Comparison of ENCODE assay signal across 8 mouse cellular contexts in the genomic region with DNA sequence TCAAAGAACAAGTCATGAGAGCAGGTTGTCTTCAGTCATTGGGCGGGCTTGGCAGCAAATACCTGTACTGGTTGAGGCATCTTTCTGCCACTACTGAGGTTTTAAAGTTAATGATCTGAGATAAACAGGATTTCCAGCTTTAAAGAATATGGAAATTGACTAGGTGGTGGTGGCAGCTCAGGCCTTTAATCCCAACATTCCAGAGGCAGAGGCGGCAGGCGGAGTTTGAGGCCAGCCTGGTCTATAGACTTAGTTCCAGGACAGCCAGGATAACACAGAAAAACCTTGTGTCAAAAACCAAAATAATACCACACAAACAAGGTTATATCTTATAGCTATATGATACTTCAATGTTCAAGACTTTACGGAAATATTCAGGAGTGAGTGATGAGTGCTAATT. TPM values are rescaled to one million over a fixed set of nuclear protein-coding genes. Genes with fewer than 3 reads are reported as not detected.
DNase-seq lines count a peak whose midpoint lies in the region; ATAC-seq and TF ChIP-seq lines count a peak whose summit lies in the region.

No protein-coding gene starts in this region.

- peak overlapping the region; percentile 100 for H3K4me3 ChIP-seq in kidney, postnatal 0 days (replicated peaks; ENCODE audit: low read depth, low read length)
- peak overlapping the region; percentile 97 for H3K4me3 ChIP-seq in embryonic facial prominence, embryonic 11.5 days (ENCODE audit: low read depth, low read length)
- H3K4me3 ChIP-seq in hindbrain, postnatal 0 days (ENCODE audit: low read length), result peak overlapping the region; percentile 98
- peak overlapping the region; percentile 98 for H3K4me3 ChIP-seq in midbrain, postnatal 0 days (ENCODE audit: low read depth, low read length)

- DNase-seq in kidney, postnatal 0 days (ENCODE audit: low spot score), result peak; percentile 14
- DNase-seq in kidney, postnatal 25 days, result no peak
- DNase-seq in embryonic facial prominence, embryonic 11.5 days (ENCODE audit: low spot score), result no peak
- no peak for DNase-seq in hindbrain, postnatal 0 days (ENCODE audit: low spot score)
- DNase-seq in midbrain, postnatal 0 days (ENCODE audit: low spot score), result no peak
- DNase-seq in left cerebral cortex, adult 18-20 months (ENCODE audit: low spot score in 2 of 2), result no peak
- no peak for DNase-seq in right cerebral cortex, postnatal 4 days
- DNase-seq in layer of hippocampus, adult 11-12 months (ENCODE audit: low spot score), result no peak

- peaks cover 11% of the 10 kb centered on the region; the same call in 1 of the 2 replicates for H3K4me1 ChIP-seq in kidney, postnatal 0 days (replicated peaks; ENCODE audit: insufficient read depth, low read length)
- no peaks in the 10 kb centered on the region for H3K4me1 ChIP-seq in embryonic facial prominence, embryonic 11.5 days (ENCODE audit: control insufficient read depth, insufficient read depth, low read length)
- no peaks in the 10 kb centered on the region for H3K4me1 ChIP-seq in hindbrain, postnatal 0 days (ENCODE audit: insufficient read depth, low read length)
- peaks cover 7% of the 10 kb centered on the region; the same call in 1 of the 2 replicates for H3K4me1 ChIP-seq in midbrain, postnatal 0 days (ENCODE audit: insufficient read depth, low read length)

- 0 out of 2 replicates have a peak, but pooled peaks cover 4% of the 10 kb centered on the region for H3K36me3 ChIP-seq in kidney, postnatal 0 days (ENCODE audit: insufficient read depth, low read length)
- H3K36me3 ChIP-seq in embryonic facial prominence, embryonic 11.5 days (replicated peaks; ENCODE audit: control insufficient read depth, insufficient read depth, low read depth, low read length), result no peaks in the 10 kb centered on the region
- no peaks in the 10 kb centered on the region for H3K36me3 ChIP-seq in hindbrain, postnatal 0 days (ENCODE audit: insufficient read depth, low read length)
- no peaks in the 10 kb centered on the region for H3K36me3 ChIP-seq in midbrain, postnatal 0 days (ENCODE audit: insufficient read depth, low read length)

- H3K27ac ChIP-seq in kidney, postnatal 0 days, result peak overlapping the region; percentile 100
- 0 out of 2 replicates have a peak overlapping the region, but pooled peaks have one; percentile 94 for H3K27ac ChIP-seq in embryonic facial prominence, embryonic 11.5 days (replicated peaks; ENCODE audit: low read depth, low read length)
- H3K27ac ChIP-seq in hindbrain, postnatal 0 days, result peak overlapping the region; percentile 99
- H3K27ac ChIP-seq in midbrain, postnatal 0 days (ENCODE audit: low read depth, low read length), result no peak overlapping the region

- peak overlapping the region; percentile 91 for H3K4me2 ChIP-seq in kidney, postnatal 0 days (ENCODE audit: low read length)
- peak overlapping the region; percentile 84; the same call in 1 of the 2 replicates for H3K4me2 ChIP-seq in embryonic facial prominence, embryonic 11.5 days (ENCODE audit: low read depth, low read length)
- peak overlapping the region; percentile 83 for H3K4me2 ChIP-seq in hindbrain, postnatal 0 days (ENCODE audit: low read depth, low read length)
- H3K4me2 ChIP-seq in midbrain, postnatal 0 days (ENCODE audit: low read depth, low read length, poor library complexity, severe bottlenecking), result peak overlapping the region; percentile 90

- ATAC-seq in kidney, postnatal 0 days (replicated peaks; ENCODE audit: low FRiP score, low read depth), result no peak
- ATAC-seq in embryonic facial prominence, embryonic 11.5 days (replicated peaks; ENCODE audit: insufficient number of reproducible peaks, low FRiP score, low TSS enrichment, low read depth), result no peak
- ATAC-seq in hindbrain, postnatal 0 days, result no peak
- no peak for ATAC-seq in midbrain, postnatal 0 days (ENCODE audit: low FRiP score)

- H3K27me3 ChIP-seq in kidney, postnatal 0 days (ENCODE audit: insufficient read depth, low read length), result no peaks in the 10 kb centered on the region
- H3K27me3 ChIP-seq in embryonic facial prominence, embryonic 11.5 days (ENCODE audit: control insufficient read depth, insufficient read depth, low read length), result no peaks in the 10 kb centered on the region
- H3K27me3 ChIP-seq in hindbrain, postnatal 0 days (ENCODE audit: insufficient read depth, low read length), result no peaks in the 10 kb centered on the region
- H3K27me3 ChIP-seq in midbrain, postnatal 0 days (ENCODE audit: insufficient read depth, low read length), result no peaks in the 10 kb centered on the region

- 45% methylated on average over 4 of the region's 4 CpGs for WGBS in kidney, postnatal 0 days
- 27% methylated on average over 4 of the region's 4 CpGs for WGBS in embryonic facial prominence, embryonic 11.5 days
- WGBS in hindbrain, postnatal 0 days, result 41% methylated on average over 4 of the region's 4 CpGs
- 37% methylated on average over 4 of the region's 4 CpGs for WGBS in midbrain, postnatal 0 days

- no peak for TF ChIP-seq CTCF in kidney, postnatal 0 days (IDR thresholded peaks at IDR 0.05; ENCODE audit: low read depth)
- no peak for TF ChIP-seq CTCF in hindbrain, postnatal 0 days (IDR thresholded peaks at IDR 0.05; ENCODE audit: low read depth)
- TF ChIP-seq CTCF in midbrain, postnatal 0 days (IDR thresholded peaks at IDR 0.05), result no peak

- H3K9ac ChIP-seq in kidney, postnatal 0 days (ENCODE audit: low read depth, low read length), result peak overlapping the region; percentile 96; the same call in 1 of the 2 replicates
- H3K9ac ChIP-seq in embryonic facial prominence, embryonic 11.5 days (replicated peaks; ENCODE audit: low read length), result no peak overlapping the region; the same call in 1 of the 2 replicates
- H3K9ac ChIP-seq in hindbrain, postnatal 0 days (replicated peaks; ENCODE audit: low read length), result peak overlapping the region; percentile 91; the same call in 1 of the 2 replicates
- no peak overlapping the region for H3K9ac ChIP-seq in midbrain, postnatal 0 days (replicated peaks; ENCODE audit: low read length, poor library complexity, severe bottlenecking)

- no peaks in the 10 kb centered on the region for H3K9me3 ChIP-seq in kidney, postnatal 0 days (replicated peaks; ENCODE audit: low read length)
- no peaks in the 10 kb centered on the region for H3K9me3 ChIP-seq in embryonic facial prominence, embryonic 11.5 days (replicated peaks; ENCODE audit: control insufficient read depth, low read length)
- H3K9me3 ChIP-seq in hindbrain, postnatal 0 days (ENCODE audit: low read length), result no peaks in the 10 kb centered on the region
- H3K9me3 ChIP-seq in midbrain, postnatal 0 days (ENCODE audit: low read length), result no peaks in the 10 kb centered on the region

RNA-seq across cellular contexts. Expression of a gene that starts 1.1 kb away (rescaled TPM):
- 15.1 and 16.9 TPM in 2 replicates for polyA plus RNA-seq in kidney, postnatal 0 days (2015; fragmentation: Nextera tagmentation; extraction: Ambion mirVana)
- 32.8 and 33.0 TPM in 2 replicates for polyA plus RNA-seq in embryonic facial prominence, embryonic 11.5 days (2014; fragmentation: Nextera tagmentation; extraction: Ambion mirVana)
- 20.0 and 34.0 TPM in 2 replicates for total RNA-seq in hindbrain, postnatal 0 days (2014; rRNA removed)
- 16.1 and 17.8 TPM in 2 replicates for polyA plus RNA-seq in hindbrain, postnatal 0 days (2015; fragmentation: Nextera tagmentation; extraction: Ambion mirVana)
- 37.0 and 55.1 TPM in 2 replicates for total RNA-seq in midbrain, postnatal 0 days (2014; rRNA removed)
- polyA plus RNA-seq in midbrain, postnatal 0 days (2015; fragmentation: Nextera tagmentation; extraction: Ambion mirVana), result 20.5 and 21.1 TPM in 2 replicates
- total RNA-seq in left cerebral cortex, adult 18-20 months (2021), result 10 to 100 TPM; 14.0 to 23.0 TPM

RNA-seq across cellular contexts. Expression of a gene that starts 39.8 kb away (rescaled TPM):
- polyA plus RNA-seq in kidney, postnatal 0 days (2015; fragmentation: Nextera tagmentation; extraction: Ambion mirVana), result 68.5 and 70.7 TPM in 2 replicates
- 26.3 and 33.1 TPM in 2 replicates for polyA plus RNA-seq in embryonic facial prominence, embryonic 11.5 days (2014; fragmentation: Nextera tagmentation; extraction: Ambion mirVana)
- 34.2 and 43.7 TPM in 2 replicates for total RNA-seq in hindbrain, postnatal 0 days (2014; rRNA removed)
- 36.1 and 37.9 TPM in 2 replicates for polyA plus RNA-seq in hindbrain, postnatal 0 days (2015; fragmentation: Nextera tagmentation; extraction: Ambion mirVana)
- 29.1 and 39.3 TPM in 2 replicates for total RNA-seq in midbrain, postnatal 0 days (2014; rRNA removed)
- 35.1 and 38.6 TPM in 2 replicates for polyA plus RNA-seq in midbrain, postnatal 0 days (2015; fragmentation: Nextera tagmentation; extraction: Ambion mirVana)
- 10 to 100 TPM; 19.7 to 21.4 TPM for total RNA-seq in left cerebral cortex, adult 18-20 months (2021)

RNA-seq across cellular contexts. Expression of a gene that starts 51.0 kb away (rescaled TPM):
- polyA plus RNA-seq in kidney, postnatal 0 days (2015; fragmentation: Nextera tagmentation; extraction: Ambion mirVana), result 4.2 and 5.5 TPM in 2 replicates
- polyA plus RNA-seq in embryonic facial prominence, embryonic 11.5 days (2014; fragmentation: Nextera tagmentation; extraction: Ambion mirVana), result 0.49 TPM in 1 of 2 replicates, not detected in the other
- 3.0 and 3.9 TPM in 2 replicates for total RNA-seq in hindbrain, postnatal 0 days (2014; rRNA removed)
- 1.3 and 1.6 TPM in 2 replicates for polyA plus RNA-seq in hindbrain, postnatal 0 days (2015; fragmentation: Nextera tagmentation; extraction: Ambion mirVana)
- 0.90 and 6.1 TPM in 2 replicates for total RNA-seq in midbrain, postnatal 0 days (2014; rRNA removed)
- 1.6 and 1.7 TPM in 2 replicates for polyA plus RNA-seq in midbrain, postnatal 0 days (2015; fragmentation: Nextera tagmentation; extraction: Ambion mirVana)
- 1 to 10 TPM; 3.9 to 5.0 TPM for total RNA-seq in left cerebral cortex, adult 18-20 months (2021)

RNA-seq across cellular contexts. Expression of a gene that starts 55.0 kb away (rescaled TPM):
- 0.25 and 0.51 TPM in 2 replicates for polyA plus RNA-seq in kidney, postnatal 0 days (2015; fragmentation: Nextera tagmentation; extraction: Ambion mirVana)
- 4.9 and 6.6 TPM in 2 replicates for polyA plus RNA-seq in embryonic facial prominence, embryonic 11.5 days (2014; fragmentation: Nextera tagmentation; extraction: Ambion mirVana)
- 2.0 and 2.8 TPM in 2 replicates for total RNA-seq in hindbrain, postnatal 0 days (2014; rRNA removed)
- 1.5 and 1.6 TPM in 2 replicates for polyA plus RNA-seq in hindbrain, postnatal 0 days (2015; fragmentation: Nextera tagmentation; extraction: Ambion mirVana)
- total RNA-seq in midbrain, postnatal 0 days (2014; rRNA removed), result 2.8 and 2.9 TPM in 2 replicates
- polyA plus RNA-seq in midbrain, postnatal 0 days (2015; fragmentation: Nextera tagmentation; extraction: Ambion mirVana), result 0.88 and 1.0 TPM in 2 replicates
- total RNA-seq in left cerebral cortex, adult 18-20 months (2021), result 10 to 100 TPM; 12.7 to 21.8 TPM

Comparison
In these comparisons a context has a peak if more than half of its experiments do, and no peak if none do; other contexts are left out.
1. H3K9ac ChIP-seq: peak in kidney, postnatal 0 days (single experiment) and hindbrain, postnatal 0 days (single experiment); none in embryonic facial prominence, embryonic 11.5 days (single experiment) and midbrain, postnatal 0 days (single experiment).
2. Peak in every context shown above with its lines, with median percentiles within 50 percentile points of each other: H3K4me2 ChIP-seq and H3K4me3 ChIP-seq.